Mouse (Mus musculus) small intestine, adult 2 months (tissue): ENCODE measurements around the gene Rpl9-ps1.

ENCODE experiments used
- CTCF ChIP-seq: fragments of 200-500 bp; IDR thresholded peaks from 2 replicates; pipeline ENCODE4 v1.5.1; 2012; ENCODE audit warnings: low read depth, mild to moderate bottlenecking, control low read depth, inconsistent platforms, low read length, moderate library complexity, mixed read lengths; ENCODE audit not compliant: insufficient replicate concordance, insufficient read length; ENCODE audit errors: extremely low read depth
- POLR2A ChIP-seq: fragments of 200-500 bp; IDR thresholded peaks from 2 replicates; pipeline ENCODE4 v1.6.1; 2012; ENCODE audit warnings: low read depth, mild to moderate bottlenecking, control low read depth, inconsistent platforms, low read length, moderate library complexity

GRCm38 (mm10) chr11:83632744-83633143 lies 12.7 kb downstream of the Rpl9-ps1 start:
- no peak for TF ChIP-seq POLR2A
- peak; percentile 52; the same call in 1 of the 2 replicates for TF ChIP-seq CTCF
